Mouse (Mus musculus) cerebellum, adult 2 months (tissue): Measurements from ENCODE around the gene Tssk4. TPM values are rescaled to one million over a fixed set of nuclear protein-coding genes. Genes with fewer than 3 reads are reported as not detected.
A peak's percentile ranks its signal among the peaks of the same experiment; 100 is the strongest.

ENCODE experiments used
- DNase-seq, 2 experiments: peaks; one replicate each; pipeline ENCODE4 v3.0.0; 2021
- H3K27ac ChIP-seq: fragments of 200-500 bp; 2 replicates; pipeline ENCODE4 v1.5.1; 2012; ENCODE audit warnings: low read length, control low read depth, inconsistent platforms; ENCODE audit not compliant: insufficient read depth
- H3K27me3 ChIP-seq: fragments of 200-500 bp; 2 replicates; pipeline ENCODE4 v1.6.1; 2012; ENCODE audit warnings: inconsistent platforms, mild to moderate bottlenecking, low read length, moderate library complexity; ENCODE audit not compliant: control insufficient read depth, insufficient read depth
- H3K4me1 ChIP-seq: fragments of 200-500 bp; 2 replicates; pipeline ENCODE4 v1.6.1; 2011; ENCODE audit warnings: low read length; ENCODE audit not compliant: control insufficient read depth, insufficient read depth
- H3K4me3 ChIP-seq: fragments of 200-500 bp; replicated peaks from 2 replicates; pipeline ENCODE3; 2011; ENCODE audit warnings: mild to moderate bottlenecking, low read depth, low read length, control low read depth; ENCODE audit not compliant: insufficient read depth
- CTCF ChIP-seq: fragments of 200-500 bp; IDR thresholded peaks from 2 replicates; pipeline ENCODE4 v1.5.1; 2011; ENCODE audit warnings: low read depth, mild to moderate bottlenecking, control low read depth, low read length, moderate library complexity, borderline replicate concordance; ENCODE audit not compliant: insufficient read depth
- POLR2A ChIP-seq: fragments of 200-500 bp; IDR thresholded peaks from 2 replicates; pipeline ENCODE4 v1.6.1; 2011; ENCODE audit warnings: low read length, control low read depth, borderline replicate concordance; ENCODE audit not compliant: insufficient read depth
- WGBS: fragments of 180-500 bp; shearing (Covaris S2); methylation state at CpG from one replicate; pipeline ENCODE4 v1.1.7; 2018; 5-methylcytosine and 5-hydroxymethylcytosine counted together
- polyA plus RNA-seq: library from polyadenylated mRNA; depleted of rRNA; stranded (reverse); fragments of >200 nt; gene quantifications from 2 replicates; pipeline ENCODE4 v1.2.3, GENCODE M21; 2012

Gene Tssk4
- polyA plus RNA-seq, 1 experiment, result 0.61 TPM

GRCm38 (mm10) chr14:55644261-55644888, 5.6 kb upstream of the Tssk4 start:
- H3K27me3 ChIP-seq, result no peaks in the 10 kb centered on the region
- WGBS, result 16% methylated on average over 17 of the region's 17 CpGs
- H3K27ac ChIP-seq, result no peak overlapping the region
- TF ChIP-seq POLR2A (no peak), CTCF (no peak)
- H3K4me1 ChIP-seq, result no peaks in the 10 kb centered on the region; the same call in 1 of the 2 replicates
- H3K4me3 ChIP-seq, result peak overlapping the region; percentile 10
- no peak for DNase-seq

- WGBS, result 95% methylated on average over 7 of the region's 7 CpGs
- H3K4me1 ChIP-seq, result no peaks in the 10 kb centered on the region
- no peak overlapping the region for H3K27ac ChIP-seq
- no peaks in the 10 kb centered on the region for H3K27me3 ChIP-seq
- no peak overlapping the region for H3K4me3 ChIP-seq
- DNase-seq, result no peak
- TF ChIP-seq POLR2A, result no peak
- TF ChIP-seq CTCF, result no peak
Measured at GRCm38 (mm10) chr14:55651528-55651927, 1.5 kb downstream of the Tssk4 start.

- Histone ChIP-seq H3K4me1 (no peaks in the 10 kb centered on the region), H3K27ac (no peak overlapping the region), H3K4me3 (no peak overlapping the region), H3K27me3 (no peaks in the 10 kb centered on the region)
- no peak for DNase-seq
- 82% methylated on average over 3 of the region's 3 CpGs for WGBS
- TF ChIP-seq POLR2A, result no peak
- TF ChIP-seq CTCF, result no peak
Measured at GRCm38 (mm10) chr14:55656935-55657334, 7.0 kb downstream of the Tssk4 start.

- 93% methylated on average over 5 of the region's 5 CpGs for WGBS
- H3K4me3 ChIP-seq, result no peak overlapping the region
- no peak overlapping the region for H3K27ac ChIP-seq
- no peak for DNase-seq
- no peak for TF ChIP-seq POLR2A
- no peak for TF ChIP-seq CTCF
- H3K27me3 ChIP-seq, result no peaks in the 10 kb centered on the region
- no peaks in the 10 kb centered on the region for H3K4me1 ChIP-seq
Measured at GRCm38 (mm10) chr14:55658011-55658410, 8.0 kb downstream of the Tssk4 start.

DNA sequence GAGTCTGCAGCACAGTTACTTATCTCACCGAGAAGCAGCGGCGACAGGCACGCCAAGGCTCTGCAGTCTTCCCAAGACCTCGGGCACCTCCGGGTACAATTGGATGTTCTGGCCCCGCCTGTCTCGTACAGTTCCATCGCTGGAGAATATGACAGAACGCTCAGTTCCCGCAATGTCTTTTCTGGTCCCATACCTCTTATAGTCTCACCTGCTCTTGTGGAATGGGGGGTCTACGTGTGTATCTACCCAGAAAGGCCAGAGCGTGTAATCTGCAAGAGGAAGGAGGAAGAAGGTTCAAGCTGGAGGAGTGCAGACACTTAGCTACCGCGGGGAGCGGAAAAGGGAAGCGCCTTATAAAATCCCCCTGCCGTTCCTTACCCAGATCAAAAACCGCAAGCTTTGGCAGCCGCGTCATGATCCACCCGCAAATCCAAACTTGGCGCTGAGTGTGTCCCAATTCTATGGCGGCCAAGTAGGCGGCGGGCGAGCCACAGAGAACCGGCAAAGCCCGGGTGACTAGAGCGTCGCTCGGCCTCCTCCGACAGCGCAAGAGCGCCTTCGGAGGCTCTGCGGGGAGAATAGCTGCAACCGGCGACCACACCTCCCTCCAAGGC, 10.1 kb downstream of the Tssk4 start, which contains the start of gene Mdp1:
Gene Mdp1 (minus strand): TSS at position 549 of the 614 bp plus-strand sequence.
- under 1% methylated on average over 39 of the region's 39 CpGs for WGBS

GRCm38 (mm10) chr14:55660636-55661035, 10.7 kb downstream of the Tssk4 start:
- H3K27ac ChIP-seq, result no peak overlapping the region

More for the DNA sequence above, 10.1 kb downstream of the Tssk4 start, which contains the start of gene Mdp1:
- peak; percentile 57 for TF ChIP-seq CTCF
- TF ChIP-seq POLR2A, result peak; percentile 55; the same call in 1 of the 2 replicates
- H3K27ac ChIP-seq, result peak within 1 kb of the TSS; percentile 23; the same call in 1 of the 2 replicates
- peak; percentile 81 to 83 for DNase-seq
- H3K4me3 ChIP-seq, result peak within 1 kb of the TSS; percentile 73
- no peaks in the 10 kb centered on the region; the same call in 1 of the 2 replicates for H3K4me1 ChIP-seq
- H3K27me3 ChIP-seq, result no peaks in the 10 kb centered on the region

GRCm38 (mm10) chr14:55671486-55671832, 21.5 kb downstream of the Tssk4 start:
- Histone ChIP-seq H3K4me1 (no peaks in the 10 kb centered on the region; the same call in 1 of the 2 replicates), H3K27ac (peak overlapping the region; percentile 89), H3K4me3 (peak overlapping the region; percentile 93), H3K27me3 (no peaks in the 10 kb centered on the region)
- under 1% methylated on average over 12 of the region's 12 CpGs for WGBS
- TF ChIP-seq CTCF (no peak), POLR2A (no peak)
- DNase-seq, result no peak

More at GRCm38 (mm10) chr14:55660636-55661035, 10.7 kb downstream of the Tssk4 start:
- no peak for DNase-seq
- Histone ChIP-seq H3K27me3 (no peaks in the 10 kb centered on the region), H3K4me3 (peak overlapping the region; percentile 73), H3K4me1 (no peaks in the 10 kb centered on the region; the same call in 1 of the 2 replicates)
- TF ChIP-seq CTCF (no peak), POLR2A (no peak)
- 47% methylated on average over 2 of the region's 2 CpGs for WGBS
